Mouse (Mus musculus) ES-Bruce4 (cell line): Measurements from ENCODE around the gene Nkpd1. TPM values are rescaled to one million over a fixed set of nuclear protein-coding genes. Genes with fewer than 3 reads are reported as not detected.

Experiments used
- H3K27ac ChIP-seq: 2 replicates; pipeline ENCODE4 v1.5.1; 2012; ENCODE audit warnings: low read length, inconsistent platforms; ENCODE audit not compliant: insufficient read depth
- H3K27me3 ChIP-seq: 2 replicates; pipeline ENCODE4 v1.6.1; 2012; ENCODE audit warnings: mild to moderate bottlenecking, low read length, inconsistent platforms; ENCODE audit not compliant: control insufficient read depth, poor library complexity, insufficient read depth, severe bottlenecking
- H3K36me3 ChIP-seq: 2 replicates; pipeline ENCODE4 v1.6.1; 2012; ENCODE audit warnings: inconsistent platforms, mild to moderate bottlenecking, low read length, moderate library complexity; ENCODE audit not compliant: control insufficient read depth, poor library complexity, insufficient read depth, severe bottlenecking
- H3K4me1 ChIP-seq: one replicate; pipeline ENCODE4 v1.8.1; 2011; ENCODE audit warnings: low read length; ENCODE audit not compliant: control insufficient read depth, insufficient read depth
- H3K4me3 ChIP-seq: 2 replicates; pipeline ENCODE4 v1.5.1; 2011; ENCODE audit warnings: low read depth, mild to moderate bottlenecking, low read length
- H3K9ac ChIP-seq: 2 replicates; pipeline ENCODE4 v1.6.1; 2012; ENCODE audit warnings: low read depth, mild to moderate bottlenecking, inconsistent platforms; ENCODE audit not compliant: poor library complexity, severe bottlenecking
- H3K9me3 ChIP-seq: replicated peaks from 2 replicates; pipeline ENCODE4 v1.6.1; 2012; ENCODE audit warnings: mild to moderate bottlenecking, low read length, inconsistent platforms; ENCODE audit not compliant: control insufficient read depth, poor library complexity, insufficient read depth, severe bottlenecking
- CTCF ChIP-seq: IDR thresholded peaks from one replicate; pipeline ENCODE4 v1.8.1; 2011; ENCODE audit warnings: low read depth, low read length
- EP300 ChIP-seq: IDR thresholded peaks from 2 replicates; pipeline ENCODE4 v1.6.1; 2011; ENCODE audit warnings: low read depth, low read length; ENCODE audit not compliant: insufficient read depth
- POLR2A ChIP-seq: IDR thresholded peaks from one replicate; pipeline ENCODE4 v1.8.1; 2011; ENCODE audit warnings: low read length; ENCODE audit not compliant: insufficient read depth
- polyA plus RNA-seq: library from polyadenylated mRNA; stranded (reverse); fragments of >200 nt; gene quantifications from 2 replicates; pipeline ENCODE4 v1.2.4, GENCODE M21; 2011; ENCODE audit warnings: low read depth; ENCODE audit not compliant: missing spikeins, insufficient read depth, insufficient read length

Nkpd1 gene
- polyA plus RNA-seq, 1 experiment = 0.34 TPM

GRCm38 (mm10) chr7:19500420-19501363 lies 16.9 kb upstream of the Nkpd1 start:
- Histone ChIP-seq H3K4me3 (no peak overlapping the region), H3K27ac (no peak overlapping the region), H3K36me3 (no peaks in the 10 kb centered on the region), H3K4me1 (no peaks in the 10 kb centered on the region), H3K9me3 (no peaks in the 10 kb centered on the region), H3K9ac (no peak overlapping the region), H3K27me3 (no peaks in the 10 kb centered on the region)
- TF ChIP-seq EP300 = no peak
- no peak for TF ChIP-seq CTCF
- TF ChIP-seq POLR2A = no peak

- Histone ChIP-seq H3K36me3 (no peaks in the 10 kb centered on the region), H3K27ac (no peak overlapping the region), H3K9ac (no peak overlapping the region), H3K9me3 (no peaks in the 10 kb centered on the region), H3K4me3 (no peak overlapping the region), H3K4me1 (no peaks in the 10 kb centered on the region), H3K27me3 (no peaks in the 10 kb centered on the region)
- TF ChIP-seq POLR2A (no peak), CTCF (no peak), EP300 (no peak)
Observed at GRCm38 (mm10) chr7:19501658-19502057, 16.0 kb upstream of the Nkpd1 start.

GRCm38 (mm10) chr7:19503481-19504068 lies 14.1 kb upstream of the Nkpd1 start:
- no peaks in the 10 kb centered on the region for H3K4me1 ChIP-seq
- no peak for TF ChIP-seq POLR2A
- peak; percentile 75 for TF ChIP-seq CTCF
- no peak overlapping the region for H3K9ac ChIP-seq
- no peak overlapping the region for H3K4me3 ChIP-seq
- H3K9me3 ChIP-seq = no peaks in the 10 kb centered on the region
- H3K27me3 ChIP-seq = no peaks in the 10 kb centered on the region
- H3K27ac ChIP-seq = no peak overlapping the region
- H3K36me3 ChIP-seq = no peaks in the 10 kb centered on the region

- Histone ChIP-seq H3K9me3 (no peaks in the 10 kb centered on the region), H3K36me3 (no peaks in the 10 kb centered on the region), H3K4me3 (no peak overlapping the region), H3K9ac (peak overlapping the region; percentile 71; the same call in 1 of the 2 replicates), H3K27ac (no peak overlapping the region; the same call in 1 of the 2 replicates), H3K4me1 (no peaks in the 10 kb centered on the region), H3K27me3 (no peaks in the 10 kb centered on the region)
- TF ChIP-seq POLR2A = no peak
- TF ChIP-seq CTCF = peak; percentile 21
- TF ChIP-seq EP300 = no peak
Observed at GRCm38 (mm10) chr7:19506326-19506725, 11.3 kb upstream of the Nkpd1 start.

- H3K27ac ChIP-seq = peak overlapping the region; percentile 24; the same call in 1 of the 2 replicates
- H3K4me1 ChIP-seq = no peaks in the 10 kb centered on the region
- peak overlapping the region; percentile 71 for H3K9ac ChIP-seq
- no peaks in the 10 kb centered on the region for H3K27me3 ChIP-seq
- TF ChIP-seq EP300 (no peak), POLR2A (no peak), CTCF (no peak)
- H3K4me3 ChIP-seq = peak overlapping the region; percentile 86
- H3K36me3 ChIP-seq = no peaks in the 10 kb centered on the region
- H3K9me3 ChIP-seq = no peaks in the 10 kb centered on the region
Observed at GRCm38 (mm10) chr7:19506969-19507611, 10.5 kb upstream of the Nkpd1 start.

GRCm38 (mm10) chr7:19507612-19507981 lies 10.0 kb upstream of the Nkpd1 start:
- no peaks in the 10 kb centered on the region for H3K4me1 ChIP-seq
- H3K36me3 ChIP-seq = no peaks in the 10 kb centered on the region
- TF ChIP-seq POLR2A = no peak
- TF ChIP-seq CTCF = no peak
- TF ChIP-seq EP300 = no peak
- H3K9ac ChIP-seq = peak overlapping the region; percentile 71
- no peaks in the 10 kb centered on the region for H3K27me3 ChIP-seq
- peak overlapping the region; percentile 86 for H3K4me3 ChIP-seq
- H3K27ac ChIP-seq = peak overlapping the region; percentile 24; the same call in 1 of the 2 replicates
- no peaks in the 10 kb centered on the region for H3K9me3 ChIP-seq
